Mouse (Mus musculus): ENCODE measurements at regions not wholly inside any gene's neighbourhood (a gene's known extent, or its start where the extent isn't known, plus 50 kb on each side); places are given as distances from the start of the nearest gene placed in this dataset.
"Not testable (repeated sequence)": the region's sequence is repeated elsewhere in the genome, so short reads cannot be mapped to it uniquely, and the experiment has no call there.

DNA sequence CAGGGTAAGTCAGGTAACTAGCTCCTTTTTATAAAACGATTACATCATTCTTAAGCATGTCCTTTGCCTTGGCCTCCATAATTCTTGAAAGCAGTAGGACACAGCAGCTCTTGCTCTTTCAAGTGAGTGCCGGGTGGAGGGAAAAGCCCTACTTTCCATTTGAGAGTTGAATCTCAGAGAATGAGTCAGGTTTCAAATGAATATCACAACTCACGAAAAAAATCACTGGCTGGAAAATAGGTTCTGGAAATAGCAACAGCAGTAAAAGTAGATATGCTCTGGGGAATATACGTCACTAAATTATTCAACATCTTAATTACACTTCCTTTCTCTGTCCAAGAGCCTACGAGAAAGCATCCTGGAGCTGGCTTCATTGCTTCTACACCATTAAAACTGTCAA is 250.5 kb downstream of the Kcnc2 start:
- no peak for DNase-seq

DNA sequence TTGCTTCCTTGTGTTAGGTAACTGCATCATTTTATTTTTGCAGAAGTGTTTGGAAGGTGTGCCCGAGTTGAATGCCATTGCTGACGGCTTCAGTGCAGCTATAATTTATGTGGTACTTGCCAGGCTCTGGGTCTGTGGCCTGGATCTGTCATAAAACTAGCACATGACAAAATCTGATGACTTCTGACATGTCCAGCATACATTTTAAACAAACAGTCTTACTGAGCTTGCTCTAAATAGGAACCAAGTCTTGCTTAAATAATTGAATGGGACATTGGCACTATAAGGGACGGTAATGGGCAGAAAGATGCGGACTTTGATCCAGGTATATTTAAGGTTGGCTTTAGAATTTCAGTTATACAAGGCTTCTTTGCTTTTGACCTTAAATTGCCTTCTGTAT is 272.1 kb downstream of the Kcnc2 start:
- no peak for DNase-seq

DNA sequence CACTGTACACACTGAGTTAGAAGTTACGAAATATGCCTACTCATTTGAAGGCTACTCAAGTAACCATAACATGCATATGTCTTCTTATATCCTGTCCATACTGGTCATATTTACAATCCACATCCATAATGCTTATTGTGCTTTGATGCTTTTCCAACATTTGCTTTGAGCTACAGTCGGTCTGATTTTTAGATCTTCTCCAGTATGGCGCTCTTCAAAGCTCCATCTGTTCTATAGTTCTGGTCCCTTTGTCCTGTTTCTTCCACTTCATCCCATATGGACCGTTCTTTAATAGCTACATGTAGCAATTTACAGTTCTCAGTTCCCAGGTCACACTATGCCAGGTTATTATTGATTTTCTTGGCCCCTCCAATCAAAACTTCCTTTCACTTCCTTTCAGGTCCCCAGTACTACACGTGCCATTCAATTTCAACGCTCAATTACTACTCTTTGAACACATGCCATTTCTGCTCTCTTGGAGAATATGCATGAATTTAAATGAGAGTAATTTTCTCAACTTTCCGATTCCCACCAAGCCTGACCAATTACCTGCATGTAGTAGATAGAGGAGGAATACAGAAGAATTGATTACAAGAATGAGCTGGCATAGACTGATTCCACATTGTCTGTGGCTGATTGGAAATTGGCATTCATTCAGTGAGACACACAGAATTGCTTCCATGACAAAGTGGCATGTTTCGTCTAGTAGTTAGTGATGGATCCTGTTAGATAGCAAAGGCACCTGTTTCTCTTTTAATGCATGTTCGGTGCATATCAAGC is 301.0 kb downstream of the Kcnc2 start:
- DNase-seq, result no peak

DNA sequence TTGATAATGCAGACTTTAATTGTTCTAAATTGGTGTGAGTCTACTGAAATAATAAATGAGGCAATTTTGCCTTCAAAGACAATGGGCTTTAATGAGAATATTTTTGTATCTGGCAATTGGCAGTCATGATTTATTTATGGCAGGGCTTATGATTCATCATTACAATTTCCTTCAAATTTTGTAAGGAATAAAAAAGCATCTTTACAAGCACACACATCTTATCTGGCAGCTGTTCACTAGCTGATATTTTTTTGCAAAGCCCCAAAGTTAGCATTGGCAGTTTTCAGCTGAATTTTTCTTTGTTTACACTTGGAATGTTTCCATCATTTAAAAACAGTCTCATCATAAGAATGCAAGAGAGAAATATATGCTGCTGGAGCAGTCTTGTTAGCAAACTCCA is 301.6 kb downstream of the Kcnc2 start:
- DNase-seq, result no peak

DNA sequence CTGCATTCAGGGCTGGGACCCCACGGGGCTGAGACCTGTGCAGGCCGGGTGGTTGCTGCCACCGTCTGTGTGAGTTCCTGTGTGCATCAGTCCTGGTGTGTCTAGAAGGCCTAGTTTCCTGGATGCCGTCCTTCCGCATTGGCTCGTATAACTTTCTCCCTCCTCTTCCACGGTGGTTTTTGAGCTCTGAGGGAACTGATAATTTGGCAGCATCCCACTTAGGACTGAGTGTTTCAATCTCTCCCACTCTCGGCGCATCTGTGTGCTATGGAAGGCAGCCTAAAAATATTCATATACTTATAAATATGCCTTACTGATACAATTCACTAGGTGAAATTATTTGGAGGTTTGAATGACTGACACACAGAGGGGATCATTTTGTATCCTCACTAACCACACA is 314.0 kb downstream of the Kcnc2 start:
- DNase-seq, result no peak

DNA sequence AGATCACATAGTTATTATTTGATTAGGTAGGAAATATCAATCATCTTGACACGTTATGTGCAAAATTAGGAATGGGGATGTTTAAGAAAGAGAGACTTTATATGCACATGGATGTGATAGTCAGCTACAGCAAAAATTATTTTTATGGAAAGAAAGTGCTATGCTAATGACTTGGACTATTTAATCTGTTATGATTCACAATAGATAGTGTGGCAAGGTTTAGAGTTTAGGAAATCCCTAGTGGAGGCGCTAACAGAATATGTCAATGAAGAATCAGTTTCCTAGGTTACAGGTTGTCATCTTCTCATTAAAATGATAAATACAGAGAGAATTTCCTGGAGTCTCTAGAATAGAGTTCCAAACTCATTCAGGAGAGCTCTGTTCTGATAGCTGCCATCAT is 323.4 kb downstream of the Kcnc2 start:
- no peak for DNase-seq

DNA sequence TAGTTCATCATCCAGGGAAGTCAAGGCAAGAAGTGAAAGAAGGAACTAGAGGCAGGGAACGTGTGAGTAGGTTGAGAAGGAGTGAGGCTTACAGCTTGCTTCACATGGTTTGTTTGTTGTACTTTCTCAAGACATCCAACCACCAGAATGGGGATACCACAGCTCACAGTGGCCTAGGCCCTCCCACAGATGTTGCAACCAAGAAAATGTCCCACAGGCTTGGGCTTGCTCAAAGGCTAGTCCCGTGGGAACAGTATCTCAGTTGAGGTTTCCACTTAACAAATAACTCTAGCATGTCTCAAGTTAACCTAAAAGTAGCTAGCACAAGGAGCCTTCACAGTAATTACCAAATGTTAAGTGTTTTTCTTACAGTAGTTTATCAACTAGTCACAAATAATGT is 323.2 kb downstream of the Atxn7l3b start:
- peak in 1 of 2 experiments; percentile 5 for DNase-seq

DNA sequence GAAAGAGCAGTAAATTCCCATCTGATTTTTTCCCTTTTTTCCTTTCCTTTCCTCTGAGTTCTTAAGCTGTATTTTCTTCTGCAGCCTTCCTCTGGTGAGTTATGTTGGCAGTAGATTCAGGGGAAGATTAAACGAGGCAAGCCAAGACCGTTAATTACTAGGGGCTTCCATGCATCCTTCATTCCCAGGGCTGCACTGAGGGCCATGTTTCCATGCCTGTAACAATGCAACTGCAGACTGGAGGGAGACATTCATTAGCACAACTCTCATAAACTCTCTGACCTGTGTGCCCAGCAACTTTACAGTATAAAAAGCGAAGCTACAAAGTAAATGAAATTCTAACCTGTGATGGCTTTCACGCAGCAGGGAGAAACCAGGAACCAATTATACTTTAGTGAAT is 321.2 kb downstream of the Atxn7l3b start:
- no peak for DNase-seq

DNA sequence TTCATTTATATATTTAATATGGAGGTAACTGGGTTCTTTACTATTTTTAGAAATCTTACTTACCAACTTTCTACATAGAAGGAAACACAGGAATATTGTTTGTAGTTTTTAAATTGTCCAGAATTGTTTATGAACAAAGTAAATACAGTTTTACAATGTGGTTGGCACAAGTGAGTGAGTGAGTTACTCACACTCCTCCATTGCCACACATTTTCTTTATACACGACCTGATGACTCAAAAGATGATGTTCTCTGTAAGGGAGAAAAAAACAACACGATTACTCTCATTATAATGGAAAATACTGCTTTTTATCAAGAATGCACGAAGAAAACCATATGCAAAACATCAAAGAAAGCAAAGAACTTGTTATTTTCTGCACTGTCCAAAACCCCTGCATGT is 317.1 kb downstream of the Atxn7l3b start:
- DNase-seq, result no peak

DNA sequence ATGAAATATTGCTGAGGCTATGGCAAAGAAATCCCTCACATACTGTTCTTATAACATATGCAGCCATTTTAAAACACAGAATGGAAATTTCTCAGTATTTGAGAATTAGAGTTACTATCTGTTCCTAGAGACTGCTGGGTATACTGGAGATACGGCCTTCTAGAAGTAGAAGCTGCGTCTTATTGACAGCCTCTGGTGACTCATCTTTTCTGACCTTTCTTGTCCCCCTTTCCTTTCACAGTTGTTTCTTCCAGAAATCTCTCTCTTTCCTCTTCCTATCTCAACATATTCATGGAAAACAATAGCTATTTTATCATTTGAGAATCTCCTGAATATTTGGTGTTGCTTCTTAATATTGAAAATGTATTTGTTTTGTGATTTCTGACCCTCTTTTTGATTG is 315.1 kb downstream of the Atxn7l3b start:
- no peak for DNase-seq

DNA sequence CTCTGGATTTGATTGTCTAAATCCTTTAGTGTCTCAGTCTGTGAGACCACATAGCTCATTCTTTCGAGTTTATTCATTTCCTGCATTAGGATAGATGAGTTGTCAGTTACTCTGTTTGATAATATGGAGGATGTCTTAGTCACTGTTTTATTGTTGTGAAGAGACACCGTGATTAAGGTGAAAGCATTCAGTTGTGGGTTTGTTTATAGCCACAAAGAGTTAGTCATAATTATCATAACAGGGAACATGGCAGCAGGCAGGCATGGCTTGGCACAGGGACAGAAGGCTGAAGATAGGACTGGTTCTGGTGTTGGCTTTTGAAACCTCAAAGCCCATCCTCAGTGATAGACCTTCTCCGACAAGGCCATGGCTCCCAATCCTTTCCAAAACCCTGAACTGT is 314.6 kb downstream of the Atxn7l3b start:
- DNase-seq, result no peak

DNA sequence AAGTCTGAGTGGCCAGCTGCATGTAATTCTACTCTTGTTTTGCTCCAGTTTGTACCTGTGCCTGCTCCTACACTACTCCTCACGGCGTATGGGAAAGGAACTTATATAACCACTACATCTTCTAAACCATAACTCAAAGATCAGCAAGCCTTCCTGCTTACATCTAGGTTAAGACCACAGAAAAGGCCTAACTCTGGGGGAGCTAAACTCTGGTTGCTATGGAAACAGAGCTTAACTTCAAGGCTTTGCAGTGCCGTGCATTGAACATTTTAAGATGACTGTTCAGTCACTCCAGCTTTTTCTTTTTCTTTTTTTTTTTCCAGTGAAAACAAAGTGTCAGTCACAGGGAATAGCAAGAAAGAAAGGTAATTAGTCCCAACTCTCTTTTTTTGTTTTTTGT is 309.1 kb downstream of the Atxn7l3b start:
- DNase-seq, result no peak

DNA sequence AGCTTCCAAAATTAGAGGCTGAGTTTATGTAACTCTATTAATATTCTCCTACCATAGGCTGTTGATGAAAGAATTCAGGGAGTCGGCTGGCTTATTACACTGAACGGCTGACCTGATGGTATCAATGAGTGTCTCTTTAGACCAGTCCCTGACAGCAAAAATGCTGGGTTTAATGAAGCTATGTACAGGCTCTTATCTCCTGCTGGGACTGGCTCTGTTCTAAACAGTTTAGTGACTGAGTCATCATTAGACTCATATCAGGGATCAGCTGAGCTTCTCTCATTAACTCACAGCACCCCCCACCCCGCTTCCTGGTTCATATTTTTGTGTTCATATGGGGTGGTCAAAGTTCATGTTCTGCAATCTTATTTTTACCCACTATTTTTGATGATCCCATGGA is 299.0 kb downstream of the Atxn7l3b start:
- DNase-seq, result no peak

DNA sequence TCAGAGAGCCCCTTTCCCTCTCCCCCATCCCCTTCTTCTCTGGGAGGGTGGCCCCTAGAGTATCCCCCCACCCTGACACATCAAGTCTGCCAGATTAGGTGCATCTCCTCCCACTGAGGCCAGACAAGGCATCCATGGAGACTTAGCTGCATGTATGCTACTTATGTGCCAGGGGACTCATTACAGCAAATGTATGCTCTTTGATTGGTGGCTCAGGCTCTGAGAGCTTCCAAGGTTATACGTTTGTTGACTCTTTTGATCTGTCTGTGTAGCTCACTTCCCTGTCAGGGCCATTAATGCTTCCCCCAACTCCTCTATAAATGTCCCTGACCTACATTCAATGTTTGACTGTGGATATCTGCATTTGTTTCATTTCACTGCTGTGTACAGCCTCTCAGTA is 293.6 kb downstream of the Atxn7l3b start:
- DNase-seq, result no peak

DNA sequence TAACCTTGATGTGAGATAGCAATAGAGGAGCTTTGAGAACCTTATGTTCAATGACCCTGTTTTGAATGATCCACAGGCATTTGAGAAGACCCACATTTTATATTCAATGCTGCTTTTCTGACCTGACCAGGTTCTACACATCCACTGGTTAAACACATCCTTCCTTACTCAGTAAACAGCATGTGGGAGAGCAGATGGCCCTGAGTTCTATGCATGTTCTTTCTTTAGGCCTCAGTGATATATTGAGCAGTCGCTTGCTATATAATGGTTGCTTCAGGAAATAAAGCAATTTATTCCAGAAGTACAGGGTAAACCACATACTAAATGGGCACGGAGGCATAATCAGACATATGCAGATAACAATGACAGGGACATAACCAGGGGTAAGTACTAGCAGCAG is 292.2 kb downstream of the Atxn7l3b start:
- DNase-seq, result no peak

DNA sequence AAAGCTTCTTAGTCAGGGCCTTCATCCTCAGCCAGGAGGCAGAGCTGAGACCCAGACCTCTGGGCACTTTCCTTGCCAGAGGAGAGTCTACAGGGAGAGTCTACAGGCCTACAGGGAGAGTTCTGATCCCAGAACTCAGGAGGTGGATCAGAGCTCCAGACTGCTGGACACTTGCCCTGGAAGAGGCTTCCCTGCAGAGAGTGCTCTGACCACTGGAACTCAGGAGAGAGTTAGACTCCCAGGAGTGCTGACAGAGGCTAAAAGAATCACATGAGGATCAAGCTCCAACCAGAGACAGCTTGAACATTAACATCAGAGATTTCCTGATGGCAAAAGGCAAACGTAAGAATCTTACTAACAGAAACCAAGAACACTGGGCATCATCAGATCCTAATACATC is 288.2 kb downstream of the Atxn7l3b start:
- DNase-seq, result not testable (repeated sequence)

DNA sequence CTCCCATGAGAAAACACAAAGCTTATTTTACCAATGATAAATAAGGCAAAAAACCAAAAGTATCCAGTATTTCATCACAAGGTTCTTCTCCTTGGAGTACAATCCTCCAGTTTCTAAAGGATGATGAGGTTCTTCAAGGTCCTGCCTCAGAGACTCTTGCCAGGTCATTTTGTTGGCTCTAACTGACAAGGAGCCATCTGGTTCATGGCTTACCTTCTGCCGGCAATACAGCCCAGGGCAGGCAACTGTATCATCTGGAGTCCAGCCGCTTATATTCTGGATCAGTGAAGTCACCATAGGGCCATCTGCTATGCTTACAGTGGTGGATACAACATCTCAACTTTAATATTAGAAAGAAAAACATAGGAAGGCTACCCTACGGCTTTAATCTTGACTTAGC is 279.8 kb downstream of the Atxn7l3b start:
- DNase-seq, result no peak
